Mouse (Mus musculus) liver, embryonic 16.5 days (tissue): ENCODE data around the gene Gm17654. TPM values are rescaled to one million over a fixed set of nuclear protein-coding genes. Genes with fewer than 3 reads are reported as not detected.
"Not testable (repeated sequence)": the region's sequence is repeated elsewhere in the genome, so short reads cannot be mapped to it uniquely, and the experiment has no call there.

ENCODE experiments used
- ATAC-seq: fragments of 200-750 bp; cut with Nextera tagmentation; 2 replicates; pipeline ENCODE4 v1.8.0; 2017; ENCODE audit warnings: low read depth, mild to moderate bottlenecking, moderate number of reproducible peaks, moderate library complexity
- H3K27ac ChIP-seq: fragments of 300-500 bp; sonication (generic); 2 replicates; pipeline ENCODE4 v1.5.1; 2014; ENCODE audit warnings: mild to moderate bottlenecking, low read length
- H3K27me3 ChIP-seq: fragments of 300-500 bp; sonication (generic); 2 replicates; pipeline ENCODE4 v1.6.1; 2014; ENCODE audit warnings: low read depth, low read length, mixed read lengths; ENCODE audit not compliant: control insufficient read depth, insufficient read depth
- H3K36me3 ChIP-seq: fragments of 300-500 bp; sonication (generic); 2 replicates; pipeline ENCODE4 v1.6.1; 2014; ENCODE audit warnings: mild to moderate bottlenecking; ENCODE audit not compliant: control insufficient read depth, insufficient read depth
- H3K4me1 ChIP-seq: fragments of 300-500 bp; sonication (generic); 2 replicates; pipeline ENCODE4 v1.6.1; 2014; ENCODE audit warnings: low read depth, low read length, mixed read lengths; ENCODE audit not compliant: control insufficient read depth
- H3K4me2 ChIP-seq: fragments of 300-500 bp; sonication (generic); 2 replicates; pipeline ENCODE4 v1.6.1; 2014; ENCODE audit warnings: low read depth, low read length, mixed read lengths
- H3K4me3 ChIP-seq: fragments of 300-500 bp; sonication (generic); 2 replicates; pipeline ENCODE4 v1.5.1; 2014; ENCODE audit warnings: low read depth, mild to moderate bottlenecking, low read length
- H3K9ac ChIP-seq: fragments of 300-500 bp; sonication (generic); 2 replicates; pipeline ENCODE4 v1.6.1; 2014; ENCODE audit warnings: low read depth, low read length
- H3K9me3 ChIP-seq: fragments of 300-500 bp; sonication (generic); replicated peaks from 2 replicates; pipeline ENCODE4 v1.6.1; 2016; ENCODE audit warnings: low read length; ENCODE audit not compliant: control insufficient read depth
- WGBS: fragments of 180-500 bp; shearing (Covaris S2); extraction: QIAGEN DNeasy Blood & Tissue Kit; methylation state at CpG from one replicate; pipeline ENCODE4 v1.1.7; 2014; ENCODE audit not compliant: insufficient replicate concordance; 5-methylcytosine and 5-hydroxymethylcytosine counted together
- polyA plus RNA-seq: library from polyadenylated mRNA; unstranded; fragments of >200 nt; fragmentation: Nextera tagmentation; extraction: Ambion mirVana; gene quantifications from 2 replicates; pipeline ENCODE4 v1.2.1, GENCODE M21; 2015

Gm17654 gene
- not detected in 2 replicates for polyA plus RNA-seq

- not testable (repeated sequence) for ATAC-seq
- 50% methylated on average over 1 of the region's 2 CpGs for WGBS
These were observed at the start of gene Gm17654 for GRCm38 (mm10) chr14:43579046-43579445. Gene Gm17654, minus strand, starts transcription at chr14:43579146.

GRCm38 (mm10) chr14:43607913-43608312 lies 29.0 kb upstream of the Gm17654 start, which contains the start of gene Gm10375:
Gene Gm10375, minus strand, starts transcription at chr14:43608013.
- H3K4me2 ChIP-seq, H3K9me3 ChIP-seq, ATAC-seq, H3K4me1 ChIP-seq, H3K9ac ChIP-seq, H3K36me3 ChIP-seq, H3K27ac ChIP-seq, H3K27me3 ChIP-seq, H3K4me3 ChIP-seq: not testable (repeated sequence)

More at GRCm38 (mm10) chr14:43579046-43579445, at the start of gene Gm17654:
- not testable (repeated sequence) for H3K36me3 ChIP-seq, H3K27me3 ChIP-seq, H3K4me3 ChIP-seq, H3K27ac ChIP-seq, H3K4me2 ChIP-seq, H3K9me3 ChIP-seq, H3K9ac ChIP-seq, H3K4me1 ChIP-seq

GRCm38 (mm10) chr14:43577969-43578368 lies 977 bp downstream of the Gm17654 start:
- 55% methylated on average over 4 of the region's 4 CpGs for WGBS
- not testable (repeated sequence) for ATAC-seq, H3K9me3 ChIP-seq

GRCm38 (mm10) chr14:43552271-43552670 lies 26.7 kb downstream of the Gm17654 start:
- not testable (repeated sequence) for H3K4me2 ChIP-seq, ATAC-seq, H3K9me3 ChIP-seq, H3K27me3 ChIP-seq, H3K4me1 ChIP-seq, H3K9ac ChIP-seq, H3K27ac ChIP-seq, H3K4me3 ChIP-seq, H3K36me3 ChIP-seq
- WGBS: 65% methylated on average over 2 of the region's 2 CpGs

More at GRCm38 (mm10) chr14:43577969-43578368, 977 bp downstream of the Gm17654 start:
- H3K9ac ChIP-seq, H3K36me3 ChIP-seq, H3K4me3 ChIP-seq, H3K4me1 ChIP-seq, H3K4me2 ChIP-seq, H3K27ac ChIP-seq, H3K27me3 ChIP-seq: not testable (repeated sequence)

- not testable (repeated sequence) for ATAC-seq, H3K9ac ChIP-seq, H3K27me3 ChIP-seq, H3K27ac ChIP-seq, H3K4me2 ChIP-seq, H3K4me1 ChIP-seq, H3K4me3 ChIP-seq, H3K9me3 ChIP-seq, H3K36me3 ChIP-seq
These were observed 32.7 kb downstream of the Gm17654 start for GRCm38 (mm10) chr14:43546281-43546680.

- not testable (repeated sequence) for H3K27ac ChIP-seq, H3K27me3 ChIP-seq, H3K4me2 ChIP-seq, H3K9ac ChIP-seq, H3K36me3 ChIP-seq, H3K4me1 ChIP-seq, ATAC-seq, H3K4me3 ChIP-seq, H3K9me3 ChIP-seq
- 73% methylated on average over 1 of the region's 2 CpGs for WGBS
These were observed 35.7 kb downstream of the Gm17654 start, which contains the start of gene Gm5799 for GRCm38 (mm10) chr14:43543276-43543675. Gene Gm5799, plus strand, starts transcription at chr14:43543576.

GRCm38 (mm10) chr14:43538144-43538543 lies 40.8 kb downstream of the Gm17654 start:
- 36% methylated on average over 2 of the region's 2 CpGs for WGBS
- H3K4me2 ChIP-seq, ATAC-seq, H3K4me3 ChIP-seq, H3K36me3 ChIP-seq, H3K9me3 ChIP-seq, H3K9ac ChIP-seq, H3K27me3 ChIP-seq, H3K4me1 ChIP-seq, H3K27ac ChIP-seq: not testable (repeated sequence)

GRCm38 (mm10) chr14:43532387-43532786 lies 46.6 kb downstream of the Gm17654 start:
- not testable (repeated sequence) for H3K4me1 ChIP-seq, H3K9me3 ChIP-seq, H3K9ac ChIP-seq, H3K36me3 ChIP-seq, H3K27ac ChIP-seq, H3K27me3 ChIP-seq, H3K4me2 ChIP-seq, H3K4me3 ChIP-seq, ATAC-seq
- WGBS: 42% methylated on average over 4 of the region's 6 CpGs

GRCm38 (mm10) chr14:43532011-43532383 lies 46.9 kb downstream of the Gm17654 start:
- not testable (repeated sequence) for H3K4me3 ChIP-seq, H3K9me3 ChIP-seq, H3K4me2 ChIP-seq, H3K9ac ChIP-seq, H3K4me1 ChIP-seq, ATAC-seq, H3K36me3 ChIP-seq, H3K27ac ChIP-seq, H3K27me3 ChIP-seq
- WGBS: no CpG with 5 or more reads among the region's 6 CpGs
